Mouse (Mus musculus): Measurements from ENCODE around the gene Zc3hc1.
A peak's percentile ranks its signal among the peaks of the same experiment; 100 is the strongest.

Zc3hc1 gene

GRCm38 (mm10) chr6:30372627-30373369, 18.0 kb downstream of the Zc3hc1 start:
- DNase-seq: no peak

- no peak for DNase-seq
Measured at GRCm38 (mm10) chr6:30369291-30369690, 21.5 kb downstream of the Zc3hc1 start.

- no peak for DNase-seq
Measured at GRCm38 (mm10) chr6:30363808-30364207, 27.0 kb downstream of the Zc3hc1 start.

- DNase-seq: no peak
Measured at GRCm38 (mm10) chr6:30359762-30360509, 30.9 kb downstream of the Zc3hc1 start.

- DNase-seq: peak; percentile 86
Measured at GRCm38 (mm10) chr6:30357561-30358177, 33.2 kb downstream of the Zc3hc1 start.

- no peak for DNase-seq
Measured at GRCm38 (mm10) chr6:30356680-30357079, 34.1 kb downstream of the Zc3hc1 start.

- no peak for DNase-seq
Measured at GRCm38 (mm10) chr6:30356161-30356560, 34.7 kb downstream of the Zc3hc1 start.

- DNase-seq: no peak
Measured at GRCm38 (mm10) chr6:30355701-30356100, 35.1 kb downstream of the Zc3hc1 start.

GRCm38 (mm10) chr6:30354760-30355159, 36.1 kb downstream of the Zc3hc1 start:
- no peak for DNase-seq

GRCm38 (mm10) chr6:30353661-30354060, 37.2 kb downstream of the Zc3hc1 start:
- DNase-seq: no peak

- DNase-seq: no peak
Measured at GRCm38 (mm10) chr6:30352762-30353161, 38.1 kb downstream of the Zc3hc1 start.

GRCm38 (mm10) chr6:30351290-30351689, 39.5 kb downstream of the Zc3hc1 start:
- no peak for DNase-seq

- DNase-seq: no peak
Measured at GRCm38 (mm10) chr6:30347288-30347801, 43.5 kb downstream of the Zc3hc1 start.

- no peak for DNase-seq
Measured at GRCm38 (mm10) chr6:30346737-30347136, 44.1 kb downstream of the Zc3hc1 start.

- no peak for DNase-seq
Measured at GRCm38 (mm10) chr6:30344032-30344431, 46.8 kb downstream of the Zc3hc1 start.

- DNase-seq: no peak
Measured at GRCm38 (mm10) chr6:30340231-30340873, 50.5 kb downstream of the Zc3hc1 start.

GRCm38 (mm10) chr6:30336912-30337311, 53.9 kb downstream of the Zc3hc1 start:
- peak; percentile 89 for DNase-seq

- DNase-seq: no peak
Measured at GRCm38 (mm10) chr6:30332262-30332661, 58.6 kb downstream of the Zc3hc1 start.

- no peak for DNase-seq
Measured at GRCm38 (mm10) chr6:30330706-30331105, 60.1 kb downstream of the Zc3hc1 start.

- no peak for DNase-seq
Measured at GRCm38 (mm10) chr6:30325932-30326501, 64.8 kb downstream of the Zc3hc1 start.

GRCm38 (mm10) chr6:30321002-30321401, 69.8 kb downstream of the Zc3hc1 start:
- DNase-seq: no peak

GRCm38 (mm10) chr6:30319216-30319615, 71.6 kb downstream of the Zc3hc1 start:
- DNase-seq: peak; percentile 20
